Mouse (Mus musculus): ENCODE measurements around the gene Edar. TPM values are rescaled to one million over a fixed set of nuclear protein-coding genes. Genes with fewer than 3 reads are reported as not detected.

Gene Edar
- total RNA-seq, 2 experiments from 2014 or later = 0.41 to 0.43 TPM

DNA sequence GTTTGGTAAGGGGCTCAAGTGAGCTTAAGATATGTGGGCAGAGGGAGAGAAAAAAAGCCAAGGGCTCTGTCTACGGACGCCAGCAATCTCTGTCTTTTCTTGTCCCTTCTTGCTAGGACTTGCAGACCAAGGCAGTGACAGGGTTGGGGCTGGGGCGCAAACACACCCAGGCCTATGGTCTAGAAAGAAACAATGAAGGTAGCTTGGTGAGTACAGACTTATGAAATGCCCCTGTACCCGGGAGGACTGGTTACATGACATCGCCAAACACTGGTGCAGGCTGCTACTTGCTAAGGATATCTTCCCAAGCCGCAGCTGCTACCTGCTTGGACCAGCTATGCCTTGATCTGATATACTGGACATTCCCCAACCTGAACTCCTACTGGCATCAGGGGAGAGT, 60.9 kb downstream of the Edar start:
- intact Hi-C loops (cut with DNase I) = no loop called here
- no peak for DNase-seq (ENCODE audit: extremely low spot score in 1 of 2, low spot score in 2 of 2)

DNA sequence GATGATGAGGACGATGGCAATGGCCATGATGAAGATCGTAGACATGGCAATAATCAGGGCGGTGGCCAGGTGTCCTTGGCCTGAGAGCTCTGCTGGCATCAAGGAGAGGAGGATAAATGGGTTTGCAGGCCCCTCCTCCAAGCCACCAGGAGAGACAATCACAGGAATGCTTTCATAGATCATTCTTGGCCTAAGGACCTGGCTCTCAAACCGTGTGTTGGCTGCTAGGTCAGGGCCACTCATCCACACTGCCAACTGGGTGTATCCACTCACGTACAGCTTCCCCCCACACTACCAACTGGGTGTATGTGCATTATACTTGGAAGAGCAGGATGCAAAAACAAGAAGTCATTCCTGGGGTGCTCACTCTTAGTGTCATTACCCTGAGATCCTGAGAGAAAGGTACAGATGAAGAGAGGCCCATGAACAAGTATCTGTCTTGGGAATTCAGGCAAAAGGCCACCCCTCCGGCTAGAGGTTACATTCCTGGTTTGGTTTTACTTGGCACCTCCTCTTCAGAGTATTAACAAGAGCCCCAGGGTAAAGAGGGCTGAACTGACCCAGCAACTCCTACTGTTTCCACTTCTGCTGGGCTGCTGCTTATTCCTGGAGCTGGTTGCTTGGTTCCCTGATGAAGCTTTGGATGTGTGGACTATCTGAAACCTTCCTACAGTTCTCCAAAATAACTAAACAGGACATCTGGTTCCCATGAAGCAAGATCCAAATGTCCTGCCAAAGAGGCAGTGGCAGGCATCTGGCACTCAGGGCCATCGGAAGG, 64.8 kb downstream of the Edar start:
- DNase-seq (ENCODE audit: extremely low spot score in 1 of 2, low spot score in 2 of 2) = no peak
- intact Hi-C loops (cut with DNase I) = no loop called here

DNA sequence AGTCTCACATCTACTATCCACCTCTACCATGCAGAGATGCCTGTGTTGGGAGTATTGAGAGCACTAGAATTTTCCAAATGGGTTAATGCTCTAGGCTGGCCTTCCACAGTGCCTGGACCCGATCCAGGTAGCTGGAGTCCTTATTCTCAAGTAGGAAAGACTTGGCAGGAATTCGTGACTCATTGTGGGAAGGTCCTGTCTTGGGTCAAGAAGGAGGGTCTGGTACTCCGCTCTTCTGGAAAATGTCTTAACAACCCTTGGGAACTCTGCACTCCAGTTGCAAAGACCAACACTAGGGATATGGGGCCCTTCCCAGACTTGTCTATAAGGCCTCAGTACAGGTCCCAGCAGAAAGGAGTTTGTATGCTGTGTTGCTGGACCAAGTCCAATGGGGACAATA, 66.6 kb downstream of the Edar start:
- intact Hi-C loops (cut with DNase I) = no loop called here
- no peak for DNase-seq (ENCODE audit: extremely low spot score in 1 of 2, low spot score in 2 of 2)

- intact Hi-C loops (cut with DNase I) = no loop called here
- no peak for DNase-seq (ENCODE audit: extremely low spot score in 1 of 2, low spot score in 2 of 2)
Observed at GRCm38 (mm10) chr10:58606356-58606755, 69.1 kb downstream of the Edar start.

- peak; percentile 52 to 69 for DNase-seq (ENCODE audit: extremely low spot score in 1 of 2, low spot score in 2 of 2)
- intact Hi-C loops (cut with DNase I) = no loop called here
Observed at GRCm38 (mm10) chr10:58604779-58605178, 70.7 kb downstream of the Edar start.

DNA sequence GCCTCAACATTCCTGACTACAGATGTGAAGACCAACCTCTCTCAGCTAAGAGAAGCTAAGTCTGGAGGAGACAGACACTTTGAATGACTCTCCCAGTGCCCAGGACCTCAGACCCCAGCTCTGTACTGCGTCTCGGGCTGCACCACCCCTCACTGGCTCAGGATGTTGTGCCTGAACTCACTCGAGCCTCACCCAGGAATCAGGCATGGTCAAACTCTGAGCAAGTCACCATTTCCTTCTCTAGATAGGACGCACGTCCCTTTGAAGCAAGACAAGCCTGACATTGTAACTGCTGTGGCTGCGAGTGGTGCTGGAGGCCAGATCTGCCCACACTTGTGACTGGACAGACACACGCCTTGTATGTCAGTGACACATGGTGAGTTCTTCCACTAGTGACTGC, 73.5 kb downstream of the Edar start:
- intact Hi-C loops (cut with DNase I) = no loop called here
- no peak for DNase-seq (ENCODE audit: extremely low spot score in 1 of 2, low spot score in 2 of 2)

- intact Hi-C loops (cut with DNase I) = no loop called here
- DNase-seq (ENCODE audit: extremely low spot score in 1 of 2, low spot score in 2 of 2) = peak in 1 of 2 experiments; percentile 71
Observed at GRCm38 (mm10) chr10:58601431-58601901, 74.0 kb downstream of the Edar start.

DNA sequence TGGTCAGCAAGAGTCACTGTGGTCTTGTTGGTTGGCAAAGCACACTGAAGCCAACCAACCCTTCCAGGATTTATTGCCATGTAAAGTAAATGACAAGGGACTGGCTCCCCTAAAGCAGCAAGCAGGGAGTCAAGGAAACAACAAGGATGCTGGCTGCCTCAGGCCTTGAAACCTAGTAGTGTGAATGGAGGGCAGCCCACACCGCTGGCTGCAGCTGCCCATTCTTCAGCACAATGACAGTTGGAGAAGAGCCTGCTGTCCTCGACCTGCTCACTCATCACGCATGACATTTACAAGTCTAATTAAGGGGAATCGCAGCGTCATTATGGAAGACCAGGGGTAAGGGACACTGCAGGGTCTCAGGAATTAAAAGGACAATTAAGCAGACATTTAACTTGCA, 74.5 kb downstream of the Edar start:
- intact Hi-C loops (cut with DNase I) = no loop called here
- DNase-seq (ENCODE audit: extremely low spot score in 1 of 2, low spot score in 2 of 2) = no peak

DNA sequence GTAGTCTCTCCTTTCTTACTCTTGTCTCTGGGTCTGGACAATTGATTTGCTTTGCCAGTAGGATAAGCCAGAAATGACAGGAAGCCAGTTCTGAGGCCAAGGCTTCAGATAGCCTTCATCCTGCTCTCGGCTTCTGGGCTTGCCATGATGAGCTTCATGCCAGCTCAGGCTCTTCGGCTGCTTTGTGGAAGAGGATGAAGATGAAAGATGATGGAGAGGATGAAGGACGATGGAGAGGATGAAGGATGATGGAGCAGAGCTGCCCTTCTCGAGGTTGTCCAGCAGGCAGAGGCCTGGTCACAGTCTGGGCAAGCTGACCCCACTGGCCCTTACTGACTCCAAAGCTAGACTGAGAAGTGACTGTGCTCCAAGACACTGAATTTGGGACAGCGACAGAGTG, 75.3 kb downstream of the Edar start:
- DNase-seq (ENCODE audit: extremely low spot score in 1 of 2, low spot score in 2 of 2) = no peak
- intact Hi-C loops (cut with DNase I) = no loop called here

DNA sequence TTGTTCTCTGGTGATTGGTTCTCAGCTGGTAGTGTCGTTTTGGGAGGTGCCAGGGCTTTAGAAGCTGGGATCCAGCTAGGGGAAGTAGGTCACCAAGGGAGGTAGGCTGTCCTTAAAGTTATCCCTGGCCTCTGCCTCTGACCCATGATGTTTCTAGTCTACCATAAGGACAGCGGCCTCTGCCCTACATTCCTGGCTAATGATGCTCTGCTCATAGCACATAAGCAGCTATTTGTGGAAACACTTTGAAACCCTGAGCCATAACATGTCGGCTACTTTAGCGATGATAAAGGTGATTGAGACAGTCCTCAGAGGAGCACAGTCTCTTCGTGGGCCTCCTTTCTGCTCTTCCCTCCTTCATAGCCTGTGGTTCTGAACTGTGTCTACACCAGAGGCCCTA, 79.6 kb downstream of the Edar start:
- intact Hi-C loops (cut with DNase I) = no loop called here
- no peak for DNase-seq (ENCODE audit: extremely low spot score in 1 of 2, low spot score in 2 of 2)

DNA sequence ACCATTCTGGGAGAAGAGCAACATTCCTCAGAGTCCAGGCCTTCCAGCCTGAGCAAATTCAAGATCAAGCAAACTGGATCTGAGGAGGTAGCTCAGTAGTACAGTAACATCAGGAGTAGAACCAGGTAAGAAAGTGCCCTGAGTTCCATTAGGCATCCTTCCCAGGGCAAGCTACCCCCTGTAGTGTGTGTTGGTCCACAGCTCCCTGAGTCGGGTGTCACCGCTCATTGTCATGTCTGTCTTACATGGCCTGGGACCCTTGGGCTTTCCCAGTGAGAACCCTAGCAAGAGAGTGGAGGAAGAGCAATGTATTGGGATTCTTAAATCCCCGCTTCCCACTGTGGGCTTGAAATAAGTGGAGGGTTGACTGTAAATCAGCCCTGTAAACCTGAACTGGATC, 80.3 kb downstream of the Edar start:
- no peak for DNase-seq (ENCODE audit: extremely low spot score in 1 of 2, low spot score in 2 of 2)
- intact Hi-C loops (cut with DNase I) = no loop called here

DNA sequence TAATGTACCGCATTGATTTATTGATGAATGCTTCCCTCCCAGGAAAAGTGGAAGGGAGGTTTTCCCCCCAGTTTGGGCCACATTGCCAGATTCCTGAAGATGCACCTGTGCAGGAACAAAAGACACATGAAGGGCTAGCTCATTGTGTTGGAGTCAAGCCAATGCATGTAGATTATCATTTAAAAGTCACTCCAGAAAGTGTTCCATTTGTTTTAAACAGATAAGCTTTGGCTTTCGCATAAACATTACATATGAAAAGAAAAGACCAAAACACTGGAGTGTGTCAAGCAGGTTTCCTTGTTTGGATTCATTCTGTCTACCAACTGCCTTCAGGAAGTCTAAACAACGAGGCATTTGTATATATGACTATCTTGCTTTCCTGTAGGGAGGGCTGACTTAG, 81.0 kb downstream of the Edar start:
- DNase-seq (ENCODE audit: extremely low spot score in 1 of 2, low spot score in 2 of 2) = no peak
- intact Hi-C loops (cut with DNase I) = no loop called here

DNA sequence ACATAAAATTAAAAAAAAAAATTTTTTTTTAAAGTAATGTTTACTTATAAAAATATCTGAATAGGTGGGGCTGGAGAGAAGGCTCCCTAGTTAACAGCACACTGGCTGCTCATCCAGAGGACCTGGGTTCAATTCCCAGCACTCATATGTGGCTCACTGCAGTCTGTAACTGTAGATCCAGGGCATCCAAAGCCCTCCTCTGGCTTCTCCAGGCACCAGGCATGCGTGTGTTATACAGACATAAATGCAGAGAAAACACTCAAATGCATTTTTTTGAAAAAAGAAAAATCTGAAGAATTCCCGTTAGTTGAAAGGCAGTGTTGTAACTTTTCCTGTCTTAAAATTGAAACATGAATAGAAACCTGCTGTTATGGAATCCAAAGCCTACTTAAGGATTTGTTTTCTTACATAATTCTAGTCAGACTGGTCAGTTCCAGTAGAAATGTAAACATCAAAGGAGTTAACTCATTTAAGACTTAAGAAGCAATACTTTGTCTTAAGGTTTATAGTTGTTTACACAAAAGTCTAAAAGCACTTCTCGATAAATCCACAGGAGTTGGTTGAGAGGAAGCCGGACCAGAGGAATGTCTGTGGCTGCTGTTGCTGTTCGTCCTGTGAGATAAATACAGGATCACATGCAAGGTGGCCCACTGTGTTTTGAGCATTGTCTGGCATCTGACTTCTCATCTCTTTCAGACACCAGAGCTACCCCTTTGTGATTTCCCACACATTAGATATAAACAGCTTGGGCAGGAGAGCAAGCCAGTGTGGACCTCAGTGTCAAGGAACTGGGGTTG, 89.8 kb downstream of the Edar start:
- intact Hi-C loops (cut with DNase I) = no loop called here
- DNase-seq (ENCODE audit: extremely low spot score in 1 of 2, low spot score in 2 of 2) = no peak

DNA sequence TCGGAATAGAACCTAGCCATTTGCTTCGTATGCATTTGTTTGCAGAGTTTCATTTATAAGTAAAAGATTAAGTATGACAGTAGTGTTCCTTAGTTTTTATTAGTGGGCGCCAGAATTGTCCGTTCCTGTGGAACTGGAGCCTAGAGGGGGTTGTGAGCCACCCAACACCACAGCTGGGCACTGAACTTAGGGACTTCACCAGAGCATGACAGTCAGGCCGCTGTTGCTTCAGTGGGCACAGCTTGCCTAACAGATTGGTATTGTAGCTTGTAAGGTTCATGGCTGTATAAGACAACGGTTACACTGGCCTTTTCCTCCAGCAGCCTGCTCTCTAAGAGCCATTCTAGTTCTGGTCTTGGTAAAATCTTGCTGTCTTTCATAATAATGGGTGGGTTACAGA, 114.9 kb downstream of the Edar start:
- no peak for DNase-seq (ENCODE audit: extremely low spot score in 1 of 2, low spot score in 2 of 2)
- intact Hi-C loops (cut with DNase I) = loop anchor here (10.0 kb wide), 1 partner anchor 114 kb away; the partner anchor contains the start of gene Edar

GRCm38 (mm10) chr10:58559901-58560300, 115.6 kb downstream of the Edar start:
- intact Hi-C loops (cut with DNase I) = loop anchor here (5.0 to 10.0 kb wide), 2 partner anchors 115 to 252 kb away; partner anchors contain the start of genes Edar and Sh3rf3

DNA sequence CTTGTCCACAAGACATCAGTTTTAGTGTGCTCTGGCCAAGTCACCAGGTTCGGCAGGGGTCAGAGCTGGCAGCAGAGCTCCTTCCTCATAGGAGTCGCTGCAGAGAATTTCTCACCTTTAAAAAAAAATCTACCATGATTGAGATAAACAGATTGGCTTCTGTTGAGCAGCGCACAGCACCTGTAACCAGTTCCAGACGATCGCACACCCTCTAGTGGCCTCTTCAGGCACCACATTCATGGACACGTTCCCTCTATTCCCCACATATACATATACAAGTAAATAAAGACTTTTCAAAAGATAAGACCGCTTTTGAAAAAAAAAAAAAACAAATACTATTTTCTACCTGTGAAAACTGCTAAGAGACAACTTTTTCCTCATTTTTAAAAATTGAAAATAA, 116.4 kb downstream of the Edar start:
- intact Hi-C loops (cut with DNase I) = loop anchor here (5.0 kb wide), 1 partner anchor 253 kb away; the partner anchor contains the start of gene Sh3rf3

More at GRCm38 (mm10) chr10:58559901-58560300, 115.6 kb downstream of the Edar start:
- peak; percentile 22 to 33 for DNase-seq (ENCODE audit: extremely low spot score in 1 of 2, low spot score in 2 of 2)

GRCm38 (mm10) chr10:58554693-58555387, 120.6 kb downstream of the Edar start:
- intact Hi-C loops (cut with DNase I) = loop anchor here (5.0 kb wide), 1 partner anchor 257 kb away; the partner anchor contains the start of gene Sh3rf3
- DNase-seq (ENCODE audit: extremely low spot score in 1 of 2, low spot score in 2 of 2) = no peak

More for the DNA sequence above, 116.4 kb downstream of the Edar start:
- DNase-seq (ENCODE audit: extremely low spot score in 1 of 2, low spot score in 2 of 2) = peak in 1 of 2 experiments; percentile 52

Data from left cerebral cortex, postnatal 10 days (tissue).